Mouse (Mus musculus) megakaryocyte, embryonic 14.5 days (primary cell): ENCODE data around the gene Pam16.

Source experiments
- FLI1 ChIP-seq: IDR thresholded peaks from 2 replicates; pipeline ENCODE4 v1.6.1; 2012; ENCODE audit warnings: low read length, inconsistent platforms, mixed read lengths
- GATA1 ChIP-seq: IDR thresholded peaks from 3 replicates; pipeline ENCODE4 v1.6.1; 2012; ENCODE audit warnings: mixed read lengths, low read length, inconsistent platforms, borderline replicate concordance

DNA sequence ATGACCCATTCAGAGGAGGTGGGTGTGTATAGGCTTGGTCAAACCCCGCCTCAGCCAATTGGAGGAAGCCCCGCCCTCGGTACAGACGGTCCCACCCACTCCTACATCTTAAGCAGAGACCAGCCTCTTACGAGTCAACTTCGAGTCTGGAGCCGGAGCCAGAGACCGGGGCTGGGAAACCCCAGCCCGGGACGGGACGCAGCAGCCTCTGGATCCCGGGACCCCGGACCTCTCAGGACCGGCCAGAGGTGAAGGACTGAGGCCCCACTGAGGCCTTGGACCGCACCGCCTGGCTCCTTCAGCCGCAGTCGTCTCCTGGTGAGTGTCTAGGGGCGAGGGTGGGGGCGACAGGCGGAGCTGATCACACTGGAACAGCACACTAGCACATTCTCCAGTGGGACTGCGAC, 15.0 kb upstream of the Pam16 start, which contains the start of the genes Vasn and Dnaja3:
- no peak for TF ChIP-seq GATA1
- TF ChIP-seq FLI1, result no peak
